Mouse (Mus musculus) small intestine, adult 2 months (tissue): ENCODE measurements around the gene Ofd1.

Experiments used
- CTCF ChIP-seq: fragments of 200-500 bp; IDR thresholded peaks from 2 replicates; pipeline ENCODE4 v1.5.1; 2012; ENCODE audit warnings: low read depth, mild to moderate bottlenecking, control low read depth, inconsistent platforms, low read length, moderate library complexity, mixed read lengths; ENCODE audit not compliant: insufficient replicate concordance, insufficient read length; ENCODE audit errors: extremely low read depth
- POLR2A ChIP-seq: fragments of 200-500 bp; IDR thresholded peaks from 2 replicates; pipeline ENCODE4 v1.6.1; 2012; ENCODE audit warnings: low read depth, mild to moderate bottlenecking, control low read depth, inconsistent platforms, low read length, moderate library complexity

DNA sequence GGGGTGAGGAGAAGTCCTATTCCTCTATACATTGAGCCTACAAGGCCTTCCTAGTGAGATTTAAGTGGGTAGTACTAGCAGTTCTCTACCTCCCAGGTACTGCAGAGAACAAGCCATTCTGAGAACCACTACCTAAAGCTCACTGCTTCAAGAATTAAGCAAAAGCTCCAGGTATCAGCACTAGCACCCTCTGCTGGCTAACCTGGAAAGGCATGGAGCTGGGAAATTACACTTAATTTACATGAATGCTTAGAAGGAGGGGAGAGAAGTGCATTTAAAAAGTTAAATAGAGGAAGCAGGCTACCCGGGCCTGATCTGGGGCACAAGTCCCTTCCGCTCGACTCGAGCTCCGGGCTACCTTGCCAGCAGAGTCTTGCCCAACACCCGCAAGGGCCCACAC, 24.3 kb downstream of the Ofd1 start:
- no peak for TF ChIP-seq POLR2A
- TF ChIP-seq CTCF = no peak
